Mouse (Mus musculus) cortical plate, adult 2 months (tissue): ENCODE results near the gene Tiam1.

Source experiments
- CTCF ChIP-seq: fragments of 200-500 bp; IDR thresholded peaks from 2 replicates; pipeline ENCODE4 v1.5.1; 2011; ENCODE audit warnings: mild to moderate bottlenecking, control low read depth, low read length; ENCODE audit not compliant: insufficient read depth; ENCODE audit errors: extremely low read depth
- POLR2A ChIP-seq: fragments of 200-500 bp; IDR thresholded peaks from 2 replicates; pipeline ENCODE4 v1.6.1; 2011; ENCODE audit warnings: mild to moderate bottlenecking, low read length, control low read depth; ENCODE audit not compliant: insufficient read depth; ENCODE audit errors: extremely low read depth

DNA sequence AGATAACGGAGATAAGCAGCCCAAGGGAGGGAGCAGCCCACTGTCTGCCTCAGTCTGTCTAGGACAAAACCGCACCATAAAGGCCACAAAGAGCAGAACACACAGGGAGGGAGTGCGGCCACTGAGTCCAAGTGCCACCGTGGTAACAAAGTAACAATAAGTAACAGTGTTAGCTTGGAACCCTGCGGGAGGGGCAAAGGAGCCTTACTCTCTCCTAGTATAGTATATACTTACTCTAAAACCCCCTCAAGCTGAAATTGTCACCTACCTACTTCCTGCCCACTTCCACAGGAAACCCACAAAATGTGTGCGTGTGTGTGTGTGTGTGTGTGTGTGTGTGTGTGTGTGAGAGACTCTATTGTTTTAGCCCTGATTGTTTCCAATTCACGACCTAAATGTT, 205.3 kb downstream of the Tiam1 start:
- no peak for TF ChIP-seq CTCF
- no peak for TF ChIP-seq POLR2A
